Mouse (Mus musculus): ENCODE measurements around the gene Ankrd33b. TPM values are rescaled to one million over a fixed set of nuclear protein-coding genes. Genes with fewer than 3 reads are reported as not detected.

Gene Ankrd33b
- polyA plus RNA-seq, 1 experiment from 2014 or later = 0.57 TPM

Other genes starting within 250 kb of the Ankrd33b start
- 36.0 and 40.3 TPM in 2 replicates for gene Dap, start 143.4 kb downstream of the Ankrd33b start, polyA plus RNA-seq (2014; fragmentation: Nextera tagmentation; extraction: Ambion mirVana)
- 3.2 and 4.0 TPM in 2 replicates for gene Ropn1l, start 86.0 kb upstream of the Ankrd33b start, polyA plus RNA-seq (2014; fragmentation: Nextera tagmentation; extraction: Ambion mirVana)
- 53.9 and 55.9 TPM in 2 replicates for gene March6, start 163.3 kb upstream of the Ankrd33b start, polyA plus RNA-seq (2014; fragmentation: Nextera tagmentation; extraction: Ambion mirVana)
- gene Cmbl, start 197.7 kb upstream of the Ankrd33b start, polyA plus RNA-seq (2014; fragmentation: Nextera tagmentation; extraction: Ambion mirVana) = 1.5 and 1.6 TPM in 2 replicates
- 728 and 743 TPM in 2 replicates for gene Cct5, start 234.1 kb upstream of the Ankrd33b start, polyA plus RNA-seq (2014; fragmentation: Nextera tagmentation; extraction: Ambion mirVana)
- 14.0 and 14.6 TPM in 2 replicates for gene Fam173b, start 234.1 kb upstream of the Ankrd33b start, polyA plus RNA-seq (2014; fragmentation: Nextera tagmentation; extraction: Ambion mirVana)